Comparison of ENCODE assay signal across 8 mouse cellular contexts in genomic region chr3:96262979-96263550, GRCm38 (mm10). TPM values are rescaled to one million over a fixed set of nuclear protein-coding genes. Genes with fewer than 3 reads are reported as not detected.
DNase-seq lines count a peak whose midpoint lies in the region; ATAC-seq lines count a peak whose summit lies in the region.

Gene Hist2h4, minus strand, starts transcription at chr3:96263311.

- no peaks in the 10 kb centered on the region for H3K9me3 ChIP-seq in hindbrain, embryonic 14.5 days (ENCODE audit: control insufficient read depth, low read length)

- no peaks in the 10 kb centered on the region for H3K36me3 ChIP-seq in hindbrain, embryonic 14.5 days (replicated peaks; ENCODE audit: control insufficient read depth, insufficient read depth)

- peak; percentile 86 for ATAC-seq in hindbrain, embryonic 14.5 days (ENCODE audit: low FRiP score)

- H3K27me3 ChIP-seq in hindbrain, embryonic 14.5 days (ENCODE audit: control insufficient read depth, insufficient read depth, low read length): no peaks in the 10 kb centered on the region

- H3K4me2 ChIP-seq in hindbrain, embryonic 14.5 days (replicated peaks): peak within 1 kb of the TSS; percentile 77

- peak within 1 kb of the TSS; percentile 71 for H3K9ac ChIP-seq in hindbrain, embryonic 14.5 days

- H3K4me3 ChIP-seq in hindbrain, embryonic 14.5 days (replicated peaks; ENCODE audit: low read length): peak within 1 kb of the TSS; percentile 52

- under 1% methylated on average over 37 of the region's 40 CpGs for WGBS in hindbrain, embryonic 14.5 days

- DNase-seq in T-cell, adult 2 months (ENCODE audit: low spot score): peak; percentile 96
- DNase-seq in cerebellum, postnatal 25 days: peak; percentile 95 to 98
- peak; percentile 98 to 99 for DNase-seq in frontal cortex, postnatal 25 days (ENCODE audit: low spot score in 2 of 2)
- peak; percentile 97 for DNase-seq in hindbrain, embryonic 14.5 days (ENCODE audit: low spot score)
- DNase-seq in layer of hippocampus, postnatal 36 days: peak; percentile 95 to 96
- DNase-seq in lung, postnatal 25 days (ENCODE audit: low spot score): peak; percentile 98
- DNase-seq in retina, adult 2 months (ENCODE audit: low read depth, low spot score): peak; percentile 89
- DNase-seq in thymus, postnatal 25 days: peak; percentile 96

- H3K4me1 ChIP-seq in hindbrain, embryonic 14.5 days (replicated peaks; ENCODE audit: control insufficient read depth, insufficient read depth, low read length): peaks cover 19% of the 10 kb centered on the region

- H3K27ac ChIP-seq in hindbrain, embryonic 14.5 days: peak within 1 kb of the TSS; percentile 97

RNA-seq across cellular contexts. Expression of gene Hist2h4, which starts in this region (rescaled TPM):
- polyA plus RNA-seq in hindbrain, embryonic 14.5 days (2014; fragmentation: Nextera tagmentation; extraction: Ambion mirVana): 2.9 and 6.0 TPM in 2 replicates
- total RNA-seq in layer of hippocampus, postnatal 36 days (2021): 10 to 100 TPM; 27.7 to 30.4 TPM

Comparison
In these comparisons a context has a peak if more than half of its experiments do, and no peak if none do; other contexts are left out.
1. Peak in every context shown above with its lines: DNase-seq, ATAC-seq, H3K4me3 ChIP-seq and H3K27ac ChIP-seq.